Mouse (Mus musculus) CH12.LX (cell line): ENCODE measurements around the gene Gm17324. TPM values are rescaled to one million over a fixed set of nuclear protein-coding genes. Genes with fewer than 3 reads are reported as not detected.

Source experiments
- DNase-seq: peaks from one replicate; pipeline ENCODE4 v3.0.0-alpha.2; 2013; ENCODE audit errors: extremely low read depth
- H3K27ac ChIP-seq: 2 replicates; pipeline ENCODE4 v1.5.1; 2012; ENCODE audit warnings: low read depth, mild to moderate bottlenecking, control low read depth, moderate library complexity; ENCODE audit not compliant: insufficient read depth
- H3K27me3 ChIP-seq: replicated peaks from 2 replicates; pipeline ENCODE3; 2012; ENCODE audit warnings: inconsistent platforms
- H3K36me3 ChIP-seq, 2 experiments: replicated peaks in 1 of 2; 2 replicates each; pipeline versions ENCODE3 to v1.6.1; 2012; ENCODE audit warnings: inconsistent platforms in 1 of 2, low read length in 1 of 2, mild to moderate bottlenecking in 1 of 2, mixed read lengths in 1 of 2, moderate library complexity in 1 of 2; ENCODE audit not compliant: control insufficient read depth in 1 of 2, insufficient read depth in 1 of 2
- H3K4me1 ChIP-seq, 2 experiments: 2 replicates each; pipeline ENCODE4 v1.6.1; 2012; ENCODE audit warnings: inconsistent platforms in 1 of 2, moderate library complexity in 1 of 2; ENCODE audit not compliant: insufficient read depth in 2 of 2, control insufficient read depth in 1 of 2
- H3K4me2 ChIP-seq: 2 replicates; pipeline ENCODE4 v1.6.1; 2012; ENCODE audit warnings: low read depth, mild to moderate bottlenecking, control low read depth; ENCODE audit not compliant: poor library complexity, insufficient read depth, severe bottlenecking
- H3K4me3 ChIP-seq, 3 experiments: fragments of 150-350 bp in 1 of 3; sonication (generic) in 1 of 3; replicated peaks in 1 of 3; 2 replicates each; pipeline versions ENCODE3 to v1.5.1; 2011 to 2012; ENCODE audit warnings: low read depth in 2 of 3, low read length in 2 of 3, mild to moderate bottlenecking in 2 of 3, moderate library complexity in 2 of 3, control low read depth in 1 of 3, improper control_type of control experiment in 1 of 3, inconsistent platforms in 1 of 3, mixed read lengths in 1 of 3; ENCODE audit not compliant: poor library complexity in 1 of 3
- H3K79me2 ChIP-seq: replicated peaks from 2 replicates; pipeline ENCODE4 v1.6.1; 2012; ENCODE audit warnings: mild to moderate bottlenecking, moderate library complexity; ENCODE audit not compliant: control insufficient read depth, poor library complexity, insufficient read depth, severe bottlenecking; ENCODE audit errors: extremely low read depth
- H3K9ac ChIP-seq: 2 replicates; pipeline ENCODE4 v1.6.1; 2012; ENCODE audit warnings: low read depth, mild to moderate bottlenecking, control low read depth, moderate library complexity; ENCODE audit not compliant: insufficient read depth
- H3K9me3 ChIP-seq: replicated peaks from 2 replicates; pipeline ENCODE3; 2012; ENCODE audit warnings: low read length, inconsistent platforms, mixed read lengths
- CHD2 ChIP-seq: IDR thresholded peaks from 2 replicates; pipeline ENCODE4 v1.6.1; 2011; ENCODE audit warnings: low read length, improper control_type of control experiment
- E2F4 ChIP-seq: IDR thresholded peaks from 2 replicates; pipeline ENCODE4 v1.6.1; 2011; ENCODE audit warnings: low read depth, low read length, improper control_type of control experiment; ENCODE audit not compliant: insufficient replicate concordance
- ELF1 ChIP-seq: IDR thresholded peaks from 2 replicates; pipeline ENCODE4 v1.6.1; 2014; ENCODE audit warnings: low read depth, mild to moderate bottlenecking, inconsistent platforms, low read length, improper control_type of control experiment
- EP300 ChIP-seq: IDR thresholded peaks from 2 replicates; pipeline ENCODE4 v1.6.1; 2011; ENCODE audit warnings: low read length, improper control_type of control experiment
- ETS1 ChIP-seq: conservative IDR thresholded peaks from 2 replicates; pipeline ENCODE4 v1.6.1; 2012; ENCODE audit warnings: low read depth, mild to moderate bottlenecking, inconsistent platforms, low read length, improper control_type of control experiment, moderate library complexity
- HCFC1 ChIP-seq: IDR thresholded peaks from 2 replicates; pipeline ENCODE4 v1.6.1; 2012; ENCODE audit warnings: low read depth, mild to moderate bottlenecking, inconsistent platforms, low read length, improper control_type of control experiment
- IRF4 ChIP-seq: IDR thresholded peaks from 2 replicates; pipeline ENCODE4 v1.6.1; 2014; ENCODE audit warnings: low read depth, mild to moderate bottlenecking, inconsistent platforms, low read length, improper control_type of control experiment
- MAX ChIP-seq: IDR thresholded peaks from 2 replicates; pipeline ENCODE4 v1.6.1; 2011; ENCODE audit warnings: low read length, improper control_type of control experiment
- MXI1 ChIP-seq: IDR thresholded peaks from 2 replicates; pipeline ENCODE4 v1.6.1; 2011; ENCODE audit warnings: mild to moderate bottlenecking, low read depth, low read length, improper control_type of control experiment
- NELFE ChIP-seq: IDR thresholded peaks from 2 replicates; pipeline ENCODE4 v1.6.1; 2011; ENCODE audit warnings: low read depth, low read length, improper control_type of control experiment
- NRF1 ChIP-seq: IDR thresholded peaks from 2 replicates; pipeline ENCODE4 v1.6.1; 2014; ENCODE audit warnings: low read depth, mild to moderate bottlenecking, inconsistent platforms, low read length, improper control_type of control experiment, moderate library complexity
- SIN3A ChIP-seq: IDR thresholded peaks from 2 replicates; pipeline ENCODE4 v1.6.1; 2012; ENCODE audit warnings: low read length, improper control_type of control experiment, inconsistent platforms
- TBP ChIP-seq: conservative IDR thresholded peaks from 2 replicates; pipeline ENCODE4 v1.6.1; 2011; ENCODE audit warnings: low read depth, low read length, improper control_type of control experiment
- UBTF ChIP-seq: IDR thresholded peaks from 2 replicates; pipeline ENCODE4 v1.6.1; 2012; ENCODE audit warnings: low read depth, mild to moderate bottlenecking, inconsistent platforms, low read length, improper control_type of control experiment, moderate library complexity
- ZC3H11A ChIP-seq: IDR thresholded peaks from 2 replicates; pipeline ENCODE4 v1.6.1; 2012; ENCODE audit warnings: low read depth, mild to moderate bottlenecking, inconsistent platforms, low read length, improper control_type of control experiment
- ZMIZ1 ChIP-seq: IDR thresholded peaks from 2 replicates; pipeline ENCODE4 v1.6.1; 2012; ENCODE audit warnings: low read depth, mild to moderate bottlenecking, inconsistent platforms, low read length, improper control_type of control experiment
- dilution Hi-C: fragments of 300-500 bp; cut with MboI; formaldehyde crosslinking; loops from 2 replicates; pipeline ENCODE4 v1.14.3; 2020; ENCODE audit warnings: low sequenced_read_pairs; ENCODE audit not compliant: extremely low pct_unique_long_range_greater_than_20kb, extremely low pct_ligation_motif_present
- in situ Hi-C: fragments of 300-500 bp; cut with MboI; formaldehyde crosslinking; loops from 3 replicates; pipeline ENCODE4 v1.14.3; 2019; ENCODE audit warnings: low sequenced_read_pairs, low pct_ligation_motif_present, low pct_unique_long_range_greater_than_20kb, mixed read lengths
- polyA plus RNA-seq: library from polyadenylated mRNA; unstranded; fragments of >175 nt; gene quantifications from 2 replicates; pipeline ENCODE4 v1.2.1, GENCODE M21; 2012; ENCODE audit warnings: low read depth; ENCODE audit not compliant: insufficient read length
- total RNA-seq, 2 experiments: library from RNA; depleted of rRNA; stranded (reverse); fragments of 300-350 nt in 1 of 2; fragments of >200 nt in 1 of 2; gene quantifications; 2 replicates each; pipeline ENCODE4 v1.2.3; 2012 to 2014

The Gm17324 gene
- total and polyA plus RNA-seq, 3 experiments = 0.55 TPM; not detected in 2

GRCm38 (mm10) chr9:78474771-78475382 is 26.3 kb upstream of the Gm17324 start:
- Histone ChIP-seq H3K79me2 (peaks cover 15% of the 10 kb centered on the region), H3K9ac (no peak overlapping the region), H3K4me3 (no peak overlapping the region), H3K9me3 (no peaks in the 10 kb centered on the region), H3K4me2 (no peak overlapping the region), H3K27me3 (no peaks in the 10 kb centered on the region), H3K4me1 (peaks cover 0 to 7% of the 10 kb centered on the region in 2 experiments; a peak in 2 of 4 replicates), H3K27ac (peak overlapping the region; percentile 17; the same call in 1 of the 2 replicates), H3K36me3 (peaks cover 66 to 71% of the 10 kb centered on the region in 2 experiments)
- DNase-seq = no peak
- dilution Hi-C loops (no loop called here), in situ Hi-C loops (no loop called here)
- TF ChIP-seq ZMIZ1 (peak; percentile 46; the same call in 1 of the 2 replicates), ETS1 (no peak)

GRCm38 (mm10) chr9:78474270-78474669 is 25.7 kb upstream of the Gm17324 start:
- H3K36me3 ChIP-seq = peaks cover 61 to 70% of the 10 kb centered on the region in 2 experiments
- in situ Hi-C loops (no loop called here), dilution Hi-C loops (no loop called here)
- H3K79me2 ChIP-seq = peaks cover 11% of the 10 kb centered on the region
- peaks cover 0 to 7% of the 10 kb centered on the region in 2 experiments; a peak in 2 of 4 replicates for H3K4me1 ChIP-seq
- H3K27ac ChIP-seq = no peak overlapping the region
- H3K4me2 ChIP-seq = no peak overlapping the region
- TF ChIP-seq E2F4 = no peak
- no peak for TF ChIP-seq ELF1
- TF ChIP-seq HCFC1 = no peak
- no peak for TF ChIP-seq NRF1
- no peak for TF ChIP-seq TBP
- no peak for TF ChIP-seq ZC3H11A
- TF ChIP-seq IRF4 = no peak
- TF ChIP-seq MXI1 = no peak
- TF ChIP-seq MAX = no peak
- no peak for TF ChIP-seq SIN3A
- no peak for TF ChIP-seq NELFE
- TF ChIP-seq EP300 = no peak
- no peaks in the 10 kb centered on the region for H3K9me3 ChIP-seq
- no peak overlapping the region for H3K4me3 ChIP-seq
- no peak overlapping the region for H3K9ac ChIP-seq
- no peaks in the 10 kb centered on the region for H3K27me3 ChIP-seq
- DNase-seq = no peak

DNA sequence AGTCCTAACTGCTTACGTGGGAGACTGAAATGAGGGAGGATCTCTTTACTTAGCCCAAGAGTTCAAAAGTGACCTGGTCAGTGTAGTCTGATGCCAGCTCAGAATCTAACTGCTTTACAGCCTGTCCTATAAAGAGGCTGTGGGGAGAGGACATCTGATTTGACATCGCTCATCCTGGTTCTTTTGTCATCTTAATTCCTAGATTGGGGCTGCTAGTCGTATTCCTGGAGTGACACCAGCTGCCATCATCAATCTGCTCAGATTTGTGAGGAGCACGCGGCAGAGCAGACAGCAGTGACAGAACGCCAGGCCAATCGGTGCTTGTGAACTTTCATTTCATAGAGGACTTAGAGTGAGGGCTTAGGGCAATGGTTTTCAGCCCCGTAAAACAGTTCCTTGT is 25.0 kb upstream of the Gm17324 start:
- Histone ChIP-seq H3K27ac (no peak overlapping the region), H3K79me2 (peaks cover 4% of the 10 kb centered on the region), H3K9ac (no peak overlapping the region), H3K4me1 (peaks cover 0 to 7% of the 10 kb centered on the region in 2 experiments; a peak in 2 of 4 replicates), H3K36me3 (peaks cover 61 to 72% of the 10 kb centered on the region in 2 experiments), H3K9me3 (no peaks in the 10 kb centered on the region), H3K4me3 (no peak overlapping the region), H3K4me2 (no peak overlapping the region), H3K27me3 (no peaks in the 10 kb centered on the region)
- DNase-seq = no peak
- TF ChIP-seq UBTF (no peak), CHD2 (peak; percentile 14; the same call in 1 of the 2 replicates), ZMIZ1 (peak; percentile 40; the same call in 1 of the 2 replicates)
- dilution Hi-C loops (no loop called here), in situ Hi-C loops (no loop called here)
